Mouse (Mus musculus) ES-Bruce4 (cell line): ENCODE results near the gene Aarsd1.

Source experiments
- CTCF ChIP-seq: IDR thresholded peaks from one replicate; pipeline ENCODE4 v1.8.1; 2011; ENCODE audit warnings: low read depth, low read length
- POLR2A ChIP-seq: IDR thresholded peaks from one replicate; pipeline ENCODE4 v1.8.1; 2011; ENCODE audit warnings: low read length; ENCODE audit not compliant: insufficient read depth

DNA sequence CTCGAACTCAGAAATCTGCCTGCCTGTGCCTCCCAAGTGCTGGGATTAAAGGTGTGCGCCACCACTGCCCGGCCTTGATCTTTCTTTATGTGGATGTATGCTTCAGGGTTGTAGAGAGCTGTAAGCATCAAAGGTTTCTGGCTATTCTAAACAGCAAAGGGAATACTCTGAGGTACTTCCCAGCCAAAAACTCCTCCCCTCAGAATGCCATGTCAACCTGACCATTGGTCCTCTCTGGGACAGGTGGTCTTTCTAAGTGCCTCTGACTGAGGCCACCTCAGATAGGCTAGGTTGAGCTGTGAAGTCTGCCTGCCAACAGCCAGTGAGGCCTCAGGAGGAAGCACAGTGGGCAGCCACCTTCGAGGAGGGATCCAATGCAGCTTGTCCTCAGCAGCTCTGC, 31.5 kb upstream of the Aarsd1 start:
- TF ChIP-seq POLR2A (no peak), CTCF (no peak)
